Mouse (Mus musculus): ENCODE measurements around the gene Slx4ip. TPM values are rescaled to one million over a fixed set of nuclear protein-coding genes. Genes with fewer than 3 reads are reported as not detected.

The Slx4ip gene
- polyA plus RNA-seq, 2 experiments = 3.4 to 5.3 TPM

DNA sequence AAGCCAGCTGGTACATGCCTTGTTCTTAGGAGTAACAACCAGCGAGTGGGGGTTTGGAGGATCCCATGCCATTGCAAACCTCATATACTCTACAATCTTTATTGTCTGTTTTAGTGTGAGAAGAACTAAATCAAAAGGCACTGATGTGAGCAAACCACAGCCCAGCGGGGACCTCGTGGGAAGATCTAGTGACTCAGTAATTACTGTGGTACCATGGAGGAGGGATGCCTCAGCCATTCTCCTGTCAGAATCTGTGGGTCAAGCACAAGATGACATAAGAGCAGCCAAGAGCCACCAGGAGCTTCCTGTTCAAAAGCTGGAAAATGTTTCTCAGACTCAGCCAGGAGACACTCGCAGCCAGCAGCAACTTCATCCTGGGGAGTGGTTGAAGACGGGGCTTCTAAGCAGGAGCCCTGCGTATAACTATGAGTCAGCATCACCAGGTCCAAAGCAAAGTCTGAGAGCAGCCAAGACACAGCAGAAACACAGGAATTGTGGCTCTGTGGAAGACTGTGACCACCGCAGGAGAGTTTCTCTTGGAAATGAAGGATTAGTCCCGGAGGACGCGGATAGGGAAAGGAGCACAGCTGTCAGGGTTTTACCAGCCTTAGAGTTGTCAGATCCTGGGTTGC is 176.6 kb downstream of the Slx4ip start:
- H3K27ac ChIP-seq (replicated peaks; ENCODE audit: low read depth, low read length) = no peak overlapping the region
- no peak overlapping the region for H3K4me3 ChIP-seq (replicated peaks; ENCODE audit: low read length)
- H3K27me3 ChIP-seq (ENCODE audit: control insufficient read depth, insufficient read depth, low read length) = no peaks in the 10 kb centered on the region
- no peak for ATAC-seq (ENCODE audit: low FRiP score, low read depth)
- no peak for TF ChIP-seq POLR2A (IDR thresholded peaks at IDR 0.05; ENCODE audit: borderline replicate concordance, extremely low read depth, insufficient read depth, insufficient read length)
- H3K4me2 ChIP-seq (replicated peaks; ENCODE audit: low read depth, low read length, severe bottlenecking) = no peak overlapping the region
- DNase-seq (ENCODE audit: low spot score) = no peak
- 79% methylated on average over 10 of the region's 10 CpGs for WGBS
- H3K9me3 ChIP-seq (ENCODE audit: control insufficient read depth, low read length) = no peaks in the 10 kb centered on the region
- H3K4me1 ChIP-seq (ENCODE audit: control insufficient read depth, insufficient read depth, low read length) = no peaks in the 10 kb centered on the region
- no peaks in the 10 kb centered on the region for H3K36me3 ChIP-seq (ENCODE audit: control insufficient read depth, insufficient read depth, low read length)
- no peak overlapping the region for H3K9ac ChIP-seq (ENCODE audit: low read depth, low read length, severe bottlenecking)

DNA sequence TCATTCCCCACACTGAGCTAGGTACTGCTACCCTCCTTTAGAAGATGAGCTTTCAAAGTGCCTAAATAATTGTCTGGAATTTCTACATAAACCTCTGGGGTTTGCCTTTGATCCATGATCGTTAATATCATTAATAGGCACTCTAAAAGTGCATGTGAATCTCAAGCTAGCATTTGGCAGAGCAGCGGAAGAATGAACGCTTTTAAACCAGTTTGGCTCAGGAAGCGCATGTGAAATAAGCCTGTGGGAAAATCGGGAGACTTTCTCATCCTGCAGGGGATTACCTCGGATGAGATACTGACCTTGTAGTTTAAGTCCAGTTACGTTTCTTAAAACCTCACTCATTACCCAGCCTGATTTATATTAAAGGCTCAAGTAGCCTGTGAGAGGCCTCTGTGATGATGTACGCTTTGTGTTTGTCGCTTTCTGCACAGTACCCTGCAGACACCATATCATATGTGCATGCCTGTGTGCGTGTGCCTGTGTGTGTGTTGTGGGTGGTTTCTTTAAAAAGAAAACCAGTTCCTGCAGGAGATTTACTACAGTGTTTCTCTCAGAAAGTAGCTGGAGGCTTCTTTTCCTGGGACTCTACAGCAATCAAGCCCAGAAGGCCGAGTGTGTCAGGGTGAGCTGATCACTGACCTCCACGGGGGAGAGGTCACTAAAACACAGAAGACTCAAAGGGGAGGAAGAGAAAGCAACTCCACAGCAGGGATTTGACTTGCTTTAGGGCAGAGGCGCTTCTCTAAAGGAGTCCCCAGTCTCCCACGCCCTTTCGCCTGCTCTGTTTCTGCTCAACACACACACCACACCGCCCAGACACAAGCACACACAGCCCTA is 182.7 kb downstream of the Slx4ip start:
- DNase-seq (ENCODE audit: low spot score) = no peak
- H3K4me1 ChIP-seq (ENCODE audit: control insufficient read depth, insufficient read depth, low read length) = peaks cover 7% of the 10 kb centered on the region; the same call in 1 of the 2 replicates
- no peaks in the 10 kb centered on the region for H3K36me3 ChIP-seq (ENCODE audit: control insufficient read depth, insufficient read depth, low read length)
- no peak for TF ChIP-seq POLR2A (IDR thresholded peaks at IDR 0.05; ENCODE audit: borderline replicate concordance, extremely low read depth, insufficient read depth, insufficient read length)
- H3K27ac ChIP-seq (replicated peaks; ENCODE audit: low read depth, low read length) = 0 out of 2 replicates have a peak overlapping the region, but pooled peaks have one; percentile 20
- no peaks in the 10 kb centered on the region for H3K27me3 ChIP-seq (ENCODE audit: control insufficient read depth, insufficient read depth, low read length)
- H3K4me2 ChIP-seq (replicated peaks; ENCODE audit: low read depth, low read length, severe bottlenecking) = no peak overlapping the region
- H3K9me3 ChIP-seq (ENCODE audit: control insufficient read depth, low read length) = no peaks in the 10 kb centered on the region
- WGBS = 27% methylated on average over 16 of the region's 16 CpGs
- ATAC-seq (ENCODE audit: low FRiP score, low read depth) = peak; percentile 53; the same call in 1 of the 2 replicates
- H3K4me3 ChIP-seq (replicated peaks; ENCODE audit: low read length) = no peak overlapping the region
- H3K9ac ChIP-seq (ENCODE audit: low read depth, low read length, severe bottlenecking) = no peak overlapping the region

DNA sequence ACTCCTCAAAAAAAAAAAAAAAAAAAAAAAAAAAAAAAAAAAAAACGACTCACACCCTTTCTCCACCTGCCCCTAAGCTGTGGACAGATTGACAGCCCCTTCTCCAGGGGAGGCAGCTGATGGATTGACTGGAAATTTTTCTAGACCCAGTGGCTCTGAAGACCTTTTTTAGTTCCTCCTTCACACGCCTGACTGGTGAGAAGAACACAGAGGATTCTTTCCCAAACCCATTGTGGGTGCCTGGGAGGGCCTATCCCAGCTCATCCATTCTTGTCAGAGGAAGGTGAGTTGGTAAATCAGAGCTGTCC is 183.2 kb downstream of the Slx4ip start:
- no peak overlapping the region for H3K9ac ChIP-seq (ENCODE audit: low read depth, low read length, severe bottlenecking)
- peaks cover 9% of the 10 kb centered on the region; the same call in 1 of the 2 replicates for H3K4me1 ChIP-seq (ENCODE audit: control insufficient read depth, insufficient read depth, low read length)
- H3K27ac ChIP-seq (replicated peaks; ENCODE audit: low read depth, low read length) = no peak overlapping the region
- no peak overlapping the region for H3K4me3 ChIP-seq (replicated peaks; ENCODE audit: low read length)
- no peak overlapping the region for H3K4me2 ChIP-seq (replicated peaks; ENCODE audit: low read depth, low read length, severe bottlenecking)
- 33% methylated on average over 2 of the region's 2 CpGs for WGBS
- no peaks in the 10 kb centered on the region for H3K27me3 ChIP-seq (ENCODE audit: control insufficient read depth, insufficient read depth, low read length)
- H3K36me3 ChIP-seq (ENCODE audit: control insufficient read depth, insufficient read depth, low read length) = no peaks in the 10 kb centered on the region
- DNase-seq (ENCODE audit: low spot score) (no peak), ATAC-seq (ENCODE audit: low FRiP score, low read depth) (no peak)
- no peaks in the 10 kb centered on the region for H3K9me3 ChIP-seq (ENCODE audit: control insufficient read depth, low read length)
- TF ChIP-seq POLR2A (IDR thresholded peaks at IDR 0.05; ENCODE audit: borderline replicate concordance, extremely low read depth, insufficient read depth, insufficient read length) = no peak

DNA sequence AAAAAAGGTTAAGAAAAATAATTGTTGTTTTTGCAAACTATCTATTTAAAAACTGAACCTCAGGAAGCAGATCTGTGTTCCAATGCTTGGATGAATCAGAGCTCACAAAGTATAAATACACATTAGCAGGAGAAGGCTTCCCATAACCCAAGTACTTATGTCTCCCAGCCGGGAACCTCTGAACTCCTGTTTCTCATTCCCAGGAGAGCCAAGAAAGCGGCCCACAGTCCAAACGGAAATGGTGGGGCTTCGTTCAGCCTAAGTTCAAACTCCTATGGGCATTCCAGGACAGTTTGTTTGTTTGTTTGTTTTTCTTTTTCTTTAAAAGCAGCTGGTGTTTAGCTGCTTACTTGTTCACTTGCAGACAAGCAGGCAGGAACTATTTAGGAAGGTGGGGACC is 187.8 kb downstream of the Slx4ip start:
- TF ChIP-seq POLR2A (IDR thresholded peaks at IDR 0.05; ENCODE audit: borderline replicate concordance, extremely low read depth, insufficient read depth, insufficient read length) = no peak
- Histone ChIP-seq H3K27ac (replicated peaks; ENCODE audit: low read depth, low read length) (no peak overlapping the region), H3K4me3 (replicated peaks; ENCODE audit: low read length) (no peak overlapping the region), H3K9me3 (ENCODE audit: control insufficient read depth, low read length) (no peaks in the 10 kb centered on the region), H3K4me1 (ENCODE audit: control insufficient read depth, insufficient read depth, low read length) (peaks cover 23% of the 10 kb centered on the region), H3K36me3 (ENCODE audit: control insufficient read depth, insufficient read depth, low read length) (peaks cover 13% of the 10 kb centered on the region), H3K9ac (ENCODE audit: low read depth, low read length, severe bottlenecking) (no peak overlapping the region), H3K27me3 (ENCODE audit: control insufficient read depth, insufficient read depth, low read length) (no peaks in the 10 kb centered on the region), H3K4me2 (replicated peaks; ENCODE audit: low read depth, low read length, severe bottlenecking) (no peak overlapping the region)
- DNase-seq (ENCODE audit: low spot score) = no peak
- no peak for ATAC-seq (ENCODE audit: low FRiP score, low read depth)
- 57% methylated on average over 4 of the region's 4 CpGs for WGBS

- 18% methylated on average over 10 of the region's 10 CpGs for WGBS
- DNase-seq (ENCODE audit: low spot score) (no peak), ATAC-seq (ENCODE audit: low FRiP score, low read depth) (peak; percentile 39; the same call in 1 of the 2 replicates)
- Histone ChIP-seq H3K27me3 (ENCODE audit: control insufficient read depth, insufficient read depth, low read length) (no peaks in the 10 kb centered on the region), H3K9ac (ENCODE audit: low read depth, low read length, severe bottlenecking) (no peak overlapping the region), H3K9me3 (ENCODE audit: control insufficient read depth, low read length) (no peaks in the 10 kb centered on the region), H3K4me3 (replicated peaks; ENCODE audit: low read length) (no peak overlapping the region), H3K27ac (replicated peaks; ENCODE audit: low read depth, low read length) (no peak overlapping the region), H3K4me2 (replicated peaks; ENCODE audit: low read depth, low read length, severe bottlenecking) (no peak overlapping the region), H3K36me3 (ENCODE audit: control insufficient read depth, insufficient read depth, low read length) (peaks cover 22% of the 10 kb centered on the region), H3K4me1 (ENCODE audit: control insufficient read depth, insufficient read depth, low read length) (peaks cover 20% of the 10 kb centered on the region)
- no peak for TF ChIP-seq POLR2A (IDR thresholded peaks at IDR 0.05; ENCODE audit: borderline replicate concordance, extremely low read depth, insufficient read depth, insufficient read length)
Observed at GRCm38 (mm10) chr2:137079721-137080320, 188.8 kb downstream of the Slx4ip start.
